Mouse (Mus musculus) colon, adult 2 months (tissue): ENCODE measurements around the gene Pxdn. TPM values are rescaled to one million over a fixed set of nuclear protein-coding genes. Genes with fewer than 3 reads are reported as not detected.

Experiments
- polyA plus RNA-seq: library from polyadenylated mRNA; depleted of rRNA; stranded (reverse); fragments of >200 nt; gene quantifications from 2 replicates; pipeline ENCODE4 v1.2.3, GENCODE M21; 2012; rRNA removed

Gene Pxdn
- 42.0 and 44.6 TPM in 2 replicates for polyA plus RNA-seq

DNA sequence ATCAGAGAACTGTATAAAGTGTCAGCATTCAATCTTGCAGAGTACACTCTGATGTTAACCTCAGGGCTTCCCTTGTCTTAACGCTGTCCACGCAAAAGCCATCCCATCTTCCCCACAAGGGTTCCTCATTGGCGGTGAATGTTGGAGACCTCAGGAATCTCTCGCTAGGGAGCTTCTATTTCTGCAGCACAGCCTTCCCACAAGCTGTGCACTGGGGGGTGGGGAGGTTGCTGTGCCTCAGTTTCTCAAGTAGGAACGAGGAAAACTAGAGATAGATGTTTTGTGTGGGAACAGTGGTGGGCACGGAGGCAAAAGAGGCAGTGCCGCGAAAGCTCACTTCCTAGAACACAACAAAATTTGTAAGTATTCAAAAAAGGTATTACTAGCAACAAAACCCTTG is at the start of gene Pxdn:
Gene Pxdn (plus strand): TSS at position 301 of the 400 bp plus-strand sequence.

Other genes starting within 250 kb of the Pxdn start
- gene Tpo, start 195.0 kb downstream of the Pxdn start, polyA plus RNA-seq: 0.13 TPM in 1 of 2 replicates, not detected in the other